Mouse (Mus musculus) embryonic facial prominence, embryonic 12.5 days (tissue): ENCODE measurements around the gene Cd300lf. TPM values are rescaled to one million over a fixed set of nuclear protein-coding genes. Genes with fewer than 3 reads are reported as not detected.

Source experiments
- ATAC-seq: fragments of 200-750 bp; cut with Nextera tagmentation; 2 replicates; pipeline ENCODE4 v1.8.0; 2017; ENCODE audit not compliant: insufficient number of reproducible peaks, insufficient read depth, low FRiP score, low TSS enrichment
- H3K27ac ChIP-seq: fragments of 300-500 bp; sonication (generic); 2 replicates; pipeline ENCODE4 v1.5.1; 2016; ENCODE audit warnings: mild to moderate bottlenecking
- H3K27me3 ChIP-seq: fragments of 300-500 bp; sonication (generic); 2 replicates; pipeline ENCODE4 v1.6.1; 2016; ENCODE audit warnings: mild to moderate bottlenecking, moderate library complexity
- H3K36me3 ChIP-seq: fragments of 300-500 bp; sonication (generic); 2 replicates; pipeline ENCODE4 v1.6.1; 2016; ENCODE audit warnings: mild to moderate bottlenecking
- H3K4me1 ChIP-seq: fragments of 300-500 bp; sonication (generic); 2 replicates; pipeline ENCODE4 v1.6.1; 2016
- H3K4me2 ChIP-seq: fragments of 300-500 bp; sonication (generic); replicated peaks from 2 replicates; pipeline ENCODE4 v1.6.1; 2016; ENCODE audit warnings: mild to moderate bottlenecking, moderate library complexity
- H3K4me3 ChIP-seq: fragments of 300-500 bp; sonication (generic); 2 replicates; pipeline ENCODE4 v1.5.1; 2016; ENCODE audit warnings: mild to moderate bottlenecking
- H3K9ac ChIP-seq: fragments of 300-500 bp; sonication (generic); 2 replicates; pipeline ENCODE4 v1.6.1; 2016; ENCODE audit warnings: mild to moderate bottlenecking, moderate library complexity
- H3K9me3 ChIP-seq: fragments of 300-500 bp; sonication (generic); 2 replicates; pipeline ENCODE4 v1.6.1; 2016; ENCODE audit warnings: mild to moderate bottlenecking, moderate library complexity
- WGBS: fragments of 180-500 bp; shearing (Covaris S2); methylation state at CpG from one replicate; pipeline ENCODE4 v1.1.7; 2016; 5-methylcytosine and 5-hydroxymethylcytosine counted together
- polyA plus RNA-seq: library from polyadenylated mRNA; unstranded; fragments of >200 nt; fragmentation: Nextera tagmentation; extraction: Ambion mirVana; gene quantifications from 2 replicates; pipeline ENCODE4 v1.2.1, GENCODE M21; 2016

The Cd300lf gene
- polyA plus RNA-seq, 1 experiment from 2014 or later, result 0.28 TPM

GRCm38 (mm10) chr11:115101615-115102051 lies 32.2 kb downstream of the Cd300lf start:
- no peak overlapping the region for H3K4me3 ChIP-seq
- no peaks in the 10 kb centered on the region for H3K9me3 ChIP-seq
- 38% methylated on average over 6 of the region's 6 CpGs for WGBS
- no peak overlapping the region for H3K4me2 ChIP-seq
- no peaks in the 10 kb centered on the region for H3K27me3 ChIP-seq
- no peak overlapping the region for H3K27ac ChIP-seq
- H3K9ac ChIP-seq, result no peak overlapping the region
- no peak for ATAC-seq
- no peaks in the 10 kb centered on the region for H3K36me3 ChIP-seq
- H3K4me1 ChIP-seq, result peaks cover 32% of the 10 kb centered on the region

DNA sequence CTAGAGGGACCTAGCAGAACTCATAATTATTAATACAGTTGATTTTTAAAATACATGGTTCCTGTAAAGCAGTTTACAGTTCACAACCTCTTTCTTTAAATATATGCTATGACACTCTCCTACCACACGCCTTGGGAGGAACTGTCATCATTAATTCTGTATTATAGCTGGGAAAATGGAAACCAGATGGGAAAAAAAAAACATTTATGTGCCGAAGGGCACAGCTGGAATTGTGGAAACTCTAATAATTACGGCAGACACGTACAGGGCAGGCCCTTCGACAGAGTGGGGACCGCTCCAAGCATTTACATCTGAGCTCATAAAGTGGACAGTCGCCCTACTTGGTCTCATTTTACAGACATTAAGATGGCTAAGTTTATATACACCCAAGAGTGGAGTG lies 33.1 kb downstream of the Cd300lf start:
- no peaks in the 10 kb centered on the region for H3K9me3 ChIP-seq
- WGBS, result 15% methylated on average over 7 of the region's 7 CpGs
- H3K36me3 ChIP-seq, result no peaks in the 10 kb centered on the region
- no peak overlapping the region for H3K4me2 ChIP-seq
- no peak overlapping the region for H3K9ac ChIP-seq
- ATAC-seq, result no peak
- H3K4me3 ChIP-seq, result no peak overlapping the region
- peaks cover 32% of the 10 kb centered on the region for H3K4me1 ChIP-seq
- no peak overlapping the region for H3K27ac ChIP-seq
- H3K27me3 ChIP-seq, result no peaks in the 10 kb centered on the region

DNA sequence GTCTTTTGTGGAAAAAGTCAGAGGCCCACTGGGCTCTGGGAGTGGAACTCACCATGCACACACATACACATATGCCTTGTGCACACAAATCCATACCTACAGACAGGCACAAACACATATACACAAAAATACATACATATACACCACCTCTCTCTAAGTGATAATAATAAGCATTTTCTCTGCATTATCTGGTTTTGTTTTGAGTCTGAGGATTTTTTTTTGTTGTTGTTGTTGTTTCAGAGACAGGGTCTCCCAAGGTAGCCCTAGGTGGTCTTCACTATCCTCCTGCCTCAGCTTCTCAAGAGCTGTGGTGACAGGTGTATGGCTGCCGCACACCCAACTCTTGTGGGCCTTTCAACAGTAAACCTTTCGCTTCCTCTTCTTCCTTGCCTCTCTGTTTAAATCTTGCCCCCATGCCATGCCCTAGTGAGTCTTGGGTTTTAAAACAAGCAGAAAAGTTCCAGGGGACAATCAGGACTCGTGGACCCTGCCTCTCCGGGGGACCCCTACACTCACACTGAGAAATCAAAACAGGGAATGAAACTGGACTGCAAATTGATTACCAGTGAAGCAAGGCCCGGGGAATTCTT lies 33.7 kb downstream of the Cd300lf start:
- Histone ChIP-seq H3K27me3 (no peaks in the 10 kb centered on the region), H3K36me3 (no peaks in the 10 kb centered on the region), H3K27ac (no peak overlapping the region), H3K9ac (no peak overlapping the region), H3K4me1 (peaks cover 32% of the 10 kb centered on the region), H3K4me3 (no peak overlapping the region), H3K4me2 (no peak overlapping the region), H3K9me3 (no peaks in the 10 kb centered on the region)
- no peak for ATAC-seq
- 53% methylated on average over 5 of the region's 5 CpGs for WGBS

DNA sequence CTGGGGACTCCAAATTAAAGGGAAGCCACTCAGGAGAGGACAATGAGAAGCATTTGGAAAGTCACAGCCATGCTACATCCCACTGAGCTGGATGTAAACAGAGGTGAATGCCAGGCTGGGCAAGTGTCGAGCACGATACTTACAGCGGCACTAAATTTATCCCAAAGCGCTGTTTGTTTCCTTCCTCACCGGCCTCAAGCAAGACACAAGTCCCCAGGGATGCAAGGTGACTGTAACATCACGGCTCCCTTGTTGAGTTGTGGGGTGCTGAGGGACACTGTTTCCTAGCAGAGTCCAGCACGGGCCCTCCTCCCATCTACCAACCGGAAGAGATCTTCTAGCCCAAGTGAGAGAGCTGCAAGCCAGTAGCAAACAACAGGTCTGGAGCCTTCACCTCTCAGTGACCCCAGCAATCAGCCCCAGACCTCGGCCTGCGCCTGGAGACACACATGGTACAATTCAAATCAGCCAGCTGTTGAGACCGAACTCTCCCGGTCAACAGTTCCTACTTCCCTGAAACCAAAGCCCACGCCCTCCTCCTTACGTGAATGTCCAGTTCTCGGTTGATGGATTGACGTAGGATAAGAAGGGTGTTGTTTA lies 34.5 kb downstream of the Cd300lf start:
- no peak overlapping the region for H3K4me3 ChIP-seq
- H3K9me3 ChIP-seq, result no peaks in the 10 kb centered on the region
- ATAC-seq, result no peak
- no peak overlapping the region for H3K27ac ChIP-seq
- H3K36me3 ChIP-seq, result no peaks in the 10 kb centered on the region
- WGBS, result 27% methylated on average over 16 of the region's 16 CpGs
- H3K9ac ChIP-seq, result no peak overlapping the region
- no peaks in the 10 kb centered on the region for H3K27me3 ChIP-seq
- peaks cover 31% of the 10 kb centered on the region for H3K4me1 ChIP-seq
- no peak overlapping the region for H3K4me2 ChIP-seq

DNA sequence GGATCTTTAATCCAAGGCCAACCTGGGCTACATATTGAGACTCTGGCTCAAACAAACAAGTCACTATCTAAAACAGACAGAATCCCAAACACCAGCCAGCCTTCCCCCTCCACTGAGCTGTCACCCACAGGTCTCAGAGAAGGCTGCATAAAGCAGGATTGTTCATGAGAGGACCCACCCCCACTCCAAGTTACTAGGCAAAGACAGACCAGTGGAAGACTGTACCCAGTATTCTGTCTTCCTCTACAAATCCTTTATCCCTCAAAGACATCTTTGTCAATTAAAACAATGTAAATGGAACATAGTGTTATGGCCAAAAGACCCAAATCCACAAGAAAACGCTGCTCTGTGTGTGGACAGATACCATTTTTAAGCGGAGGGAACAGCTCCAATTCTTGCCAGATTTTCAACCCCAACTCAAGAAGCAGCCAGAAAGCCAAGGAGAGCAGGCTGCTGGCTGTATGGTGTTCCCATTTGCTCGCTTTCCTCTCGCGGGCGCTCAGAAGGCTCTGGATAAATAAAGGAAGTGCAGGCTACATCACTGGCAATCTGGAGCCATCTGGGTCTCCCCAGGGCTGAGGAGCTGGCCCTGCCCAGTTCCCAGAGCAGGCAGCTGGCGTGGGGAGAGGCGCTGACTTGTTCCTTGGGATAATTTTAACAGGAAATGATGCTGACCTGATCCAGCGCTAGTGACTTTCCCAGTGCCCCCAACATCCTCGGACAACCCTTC lies 35.4 kb downstream of the Cd300lf start:
- no peaks in the 10 kb centered on the region for H3K27me3 ChIP-seq
- no peaks in the 10 kb centered on the region for H3K36me3 ChIP-seq
- no peak overlapping the region for H3K27ac ChIP-seq
- no peak overlapping the region for H3K4me3 ChIP-seq
- peaks cover 28% of the 10 kb centered on the region for H3K4me1 ChIP-seq
- WGBS, result 35% methylated on average over 10 of the region's 10 CpGs
- no peak overlapping the region for H3K9ac ChIP-seq
- H3K4me2 ChIP-seq, result no peak overlapping the region
- ATAC-seq, result no peak
- no peaks in the 10 kb centered on the region for H3K9me3 ChIP-seq

DNA sequence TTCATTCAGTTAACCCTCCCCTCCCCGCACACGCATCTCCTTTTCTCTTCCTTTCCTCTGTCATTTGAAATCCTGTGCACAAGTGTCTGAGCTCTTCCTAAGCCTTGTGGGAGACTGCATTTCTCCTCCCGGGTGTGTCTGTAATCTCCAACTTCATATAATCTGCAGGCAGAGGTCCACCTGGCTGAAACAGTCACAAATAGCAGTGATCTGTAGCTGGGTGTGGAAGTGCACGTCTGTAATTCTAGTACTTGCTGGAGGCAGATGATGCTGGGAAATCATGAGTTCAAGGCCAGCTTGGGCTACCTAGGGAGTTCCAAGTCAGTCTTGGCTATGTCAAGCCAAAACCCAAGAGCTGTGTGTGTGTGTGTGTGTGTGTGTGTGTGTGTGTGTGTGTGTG lies 41.7 kb downstream of the Cd300lf start:
- Histone ChIP-seq H3K4me1 (peaks cover 10% of the 10 kb centered on the region), H3K27ac (no peak overlapping the region), H3K4me2 (peak overlapping the region; percentile 41), H3K4me3 (peak overlapping the region; percentile 13; the same call in 1 of the 2 replicates), H3K9ac (no peak overlapping the region), H3K27me3 (peaks cover 29% of the 10 kb centered on the region), H3K9me3 (no peaks in the 10 kb centered on the region), H3K36me3 (no peaks in the 10 kb centered on the region)
- no peak for ATAC-seq
- WGBS, result 15% methylated on average over 4 of the region's 4 CpGs

- H3K27me3 ChIP-seq, result peaks cover 30% of the 10 kb centered on the region
- H3K9ac ChIP-seq, result 0 out of 2 replicates have a peak within 1 kb of the TSS, but pooled peaks have one; percentile 16
- peak within 1 kb of the TSS; percentile 41 for H3K4me2 ChIP-seq
- H3K36me3 ChIP-seq, result no peaks in the 10 kb centered on the region
- no peaks in the 10 kb centered on the region for H3K9me3 ChIP-seq
- WGBS, result 2% methylated on average over 36 of the region's 36 CpGs
- H3K4me3 ChIP-seq, result peak within 1 kb of the TSS; percentile 13
- peaks cover 10% of the 10 kb centered on the region for H3K4me1 ChIP-seq
- no peak within 1 kb of the TSS for H3K27ac ChIP-seq
- ATAC-seq, result no peak
These were observed 42.4 kb downstream of the Cd300lf start, which contains the start of gene Rab37 for GRCm38 (mm10) chr11:115091362-115091901. Gene Rab37, plus strand, starts transcription at chr11:115091431.

GRCm38 (mm10) chr11:115089853-115090252 lies 43.9 kb downstream of the Cd300lf start:
- ATAC-seq, result no peak
- H3K9ac ChIP-seq, result no peak overlapping the region
- 66% methylated on average over 6 of the region's 6 CpGs for WGBS

DNA sequence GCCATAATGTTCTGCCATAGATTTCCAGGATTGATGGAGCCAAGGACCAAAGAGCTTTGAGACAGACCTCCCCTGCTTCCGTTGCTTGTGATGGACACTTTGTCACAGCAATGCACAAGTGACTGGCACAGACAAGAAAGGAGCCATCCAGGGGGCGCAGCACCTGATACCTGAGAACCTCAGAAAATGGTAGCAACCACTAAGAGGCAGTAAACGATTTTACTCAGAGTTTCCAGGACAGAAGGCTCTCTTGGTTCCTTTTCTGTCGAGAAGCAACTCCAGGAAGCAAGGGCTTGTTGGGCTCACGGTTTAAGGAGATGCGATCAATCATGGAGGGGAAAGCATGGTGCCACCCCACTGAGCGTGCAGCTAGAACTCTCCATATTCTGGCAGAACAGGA lies 47.6 kb downstream of the Cd300lf start:
- WGBS, result 67% methylated on average over 7 of the region's 7 CpGs
- peaks cover 42% of the 10 kb centered on the region for H3K27me3 ChIP-seq

More at GRCm38 (mm10) chr11:115089853-115090252, 43.9 kb downstream of the Cd300lf start:
- Histone ChIP-seq H3K9me3 (no peaks in the 10 kb centered on the region), H3K4me2 (no peak overlapping the region), H3K4me3 (no peak overlapping the region), H3K27me3 (peaks cover 44% of the 10 kb centered on the region), H3K27ac (no peak overlapping the region), H3K36me3 (no peaks in the 10 kb centered on the region), H3K4me1 (peaks cover 10% of the 10 kb centered on the region)

GRCm38 (mm10) chr11:115085064-115085463 lies 48.7 kb downstream of the Cd300lf start:
- Histone ChIP-seq H3K4me2 (no peak overlapping the region), H3K4me3 (no peak overlapping the region), H3K9me3 (no peaks in the 10 kb centered on the region), H3K4me1 (no peaks in the 10 kb centered on the region), H3K9ac (no peak overlapping the region), H3K27ac (no peak overlapping the region), H3K36me3 (no peaks in the 10 kb centered on the region), H3K27me3 (peaks cover 32% of the 10 kb centered on the region)
- ATAC-seq, result no peak
- 64% methylated on average over 8 of the region's 8 CpGs for WGBS

More for the DNA sequence above, 47.6 kb downstream of the Cd300lf start:
- Histone ChIP-seq H3K27ac (no peak overlapping the region), H3K36me3 (no peaks in the 10 kb centered on the region), H3K4me1 (peaks cover under 1% of the 10 kb centered on the region), H3K4me2 (no peak overlapping the region), H3K9me3 (no peaks in the 10 kb centered on the region), H3K4me3 (no peak overlapping the region), H3K9ac (no peak overlapping the region)
- ATAC-seq, result no peak

GRCm38 (mm10) chr11:115084595-115084994 lies 49.2 kb downstream of the Cd300lf start:
- Histone ChIP-seq H3K9me3 (no peaks in the 10 kb centered on the region), H3K4me2 (no peak overlapping the region), H3K4me1 (no peaks in the 10 kb centered on the region), H3K36me3 (no peaks in the 10 kb centered on the region), H3K4me3 (no peak overlapping the region), H3K27me3 (peaks cover 32% of the 10 kb centered on the region), H3K9ac (no peak overlapping the region), H3K27ac (no peak overlapping the region)
- WGBS, result 44% methylated on average over 12 of the region's 12 CpGs
- no peak for ATAC-seq
